Mouse (Mus musculus): Measurements from ENCODE around the gene Gpcpd1. TPM values are rescaled to one million over a fixed set of nuclear protein-coding genes. Genes with fewer than 3 reads are reported as not detected.
A peak's percentile ranks its signal among the peaks of the same experiment; 100 is the strongest.
"Not testable (repeated sequence)": the region's sequence is repeated elsewhere in the genome, so short reads cannot be mapped to it uniquely, and the experiment has no call there.

The Gpcpd1 gene
- polyA plus RNA-seq, 1 experiment from 2014 or later: 73.0 TPM

GRCm38 (mm10) chr2:132603706-132604105 lies 16.2 kb upstream of the Gpcpd1 start:
- WGBS (ENCODE audit: insufficient replicate concordance): 61% methylated on average over 2 of the region's 2 CpGs
- no peak overlapping the region for H3K9ac ChIP-seq
- H3K36me3 ChIP-seq (replicated peaks): no peaks in the 10 kb centered on the region

GRCm38 (mm10) chr2:132601777-132602176 lies 14.2 kb upstream of the Gpcpd1 start:
- no peak for ATAC-seq (ENCODE audit: insufficient read depth)
- Histone ChIP-seq H3K27me3 (no peaks in the 10 kb centered on the region), H3K9ac (no peak overlapping the region), H3K9me3 (replicated peaks) (no peaks in the 10 kb centered on the region), H3K4me2 (no peak overlapping the region), H3K27ac (replicated peaks) (no peak overlapping the region), H3K4me3 (replicated peaks) (no peak overlapping the region), H3K4me1 (replicated peaks) (0 out of 2 replicates have a peak, but pooled peaks cover 5% of the 10 kb centered on the region), H3K36me3 (replicated peaks) (no peaks in the 10 kb centered on the region)

More at GRCm38 (mm10) chr2:132603706-132604105, 16.2 kb upstream of the Gpcpd1 start:
- H3K27me3 ChIP-seq: no peaks in the 10 kb centered on the region
- no peak overlapping the region for H3K4me2 ChIP-seq
- H3K4me3 ChIP-seq (replicated peaks): no peak overlapping the region
- no peak overlapping the region for H3K27ac ChIP-seq (replicated peaks)
- H3K4me1 ChIP-seq (replicated peaks): peaks cover 7% of the 10 kb centered on the region; the same call in 1 of the 2 replicates
- H3K9me3 ChIP-seq (replicated peaks): no peaks in the 10 kb centered on the region
- ATAC-seq (ENCODE audit: insufficient read depth): no peak

GRCm38 (mm10) chr2:132600081-132600480 lies 12.6 kb upstream of the Gpcpd1 start:
- H3K4me1 ChIP-seq (replicated peaks): peaks cover 19% of the 10 kb centered on the region; the same call in 1 of the 2 replicates
- H3K36me3 ChIP-seq (replicated peaks): no peaks in the 10 kb centered on the region
- H3K4me2 ChIP-seq: no peak overlapping the region
- no peaks in the 10 kb centered on the region for H3K27me3 ChIP-seq
- WGBS (ENCODE audit: insufficient replicate concordance): 53% methylated on average over 4 of the region's 4 CpGs
- no peak overlapping the region for H3K27ac ChIP-seq (replicated peaks)
- H3K9me3 ChIP-seq (replicated peaks): no peaks in the 10 kb centered on the region
- H3K9ac ChIP-seq: no peak overlapping the region
- no peak for ATAC-seq (ENCODE audit: insufficient read depth)
- no peak overlapping the region for H3K4me3 ChIP-seq (replicated peaks)

GRCm38 (mm10) chr2:132599127-132599526 lies 11.6 kb upstream of the Gpcpd1 start:
- Histone ChIP-seq H3K27me3 (no peaks in the 10 kb centered on the region), H3K4me2 (no peak overlapping the region), H3K36me3 (replicated peaks) (no peaks in the 10 kb centered on the region), H3K4me1 (replicated peaks) (peaks cover 19% of the 10 kb centered on the region; the same call in 1 of the 2 replicates), H3K9me3 (replicated peaks) (no peaks in the 10 kb centered on the region), H3K27ac (replicated peaks) (no peak overlapping the region), H3K4me3 (replicated peaks) (no peak overlapping the region), H3K9ac (no peak overlapping the region)
- WGBS (ENCODE audit: insufficient replicate concordance): 68% methylated on average over 6 of the region's 6 CpGs
- ATAC-seq (ENCODE audit: insufficient read depth): peak; percentile 29; the same call in 1 of the 2 replicates

GRCm38 (mm10) chr2:132597866-132598480 lies 10.4 kb upstream of the Gpcpd1 start:
- no peaks in the 10 kb centered on the region for H3K9me3 ChIP-seq (replicated peaks)
- H3K4me1 ChIP-seq (replicated peaks): peaks cover 19% of the 10 kb centered on the region; the same call in 1 of the 2 replicates
- no peaks in the 10 kb centered on the region for H3K36me3 ChIP-seq (replicated peaks)
- 0 out of 2 replicates have a peak overlapping the region, but pooled peaks have one; percentile 38 for H3K27ac ChIP-seq (replicated peaks)
- ATAC-seq (ENCODE audit: insufficient read depth): 0 out of 2 replicates have a peak, but pooled peaks have one; percentile 45
- H3K4me3 ChIP-seq (replicated peaks): no peak overlapping the region
- WGBS (ENCODE audit: insufficient replicate concordance): 27% methylated on average over 3 of the region's 3 CpGs
- H3K27me3 ChIP-seq: no peaks in the 10 kb centered on the region
- no peak overlapping the region for H3K4me2 ChIP-seq
- H3K9ac ChIP-seq: no peak overlapping the region

- Histone ChIP-seq H3K4me1 (replicated peaks) (peaks cover 19% of the 10 kb centered on the region), H3K9ac (no peak overlapping the region), H3K27ac (replicated peaks) (0 out of 2 replicates have a peak overlapping the region, but pooled peaks have one; percentile 10)
These were observed 9.7 kb upstream of the Gpcpd1 start for GRCm38 (mm10) chr2:132597226-132597625.

GRCm38 (mm10) chr2:132595601-132596235 lies 8.2 kb upstream of the Gpcpd1 start:
- Histone ChIP-seq H3K4me1 (replicated peaks) (peaks cover 22% of the 10 kb centered on the region), H3K9ac (no peak overlapping the region), H3K27ac (replicated peaks) (no peak overlapping the region), H3K9me3 (replicated peaks) (no peaks in the 10 kb centered on the region), H3K27me3 (no peaks in the 10 kb centered on the region), H3K36me3 (replicated peaks) (no peaks in the 10 kb centered on the region), H3K4me2 (no peak overlapping the region), H3K4me3 (replicated peaks) (no peak overlapping the region)
- ATAC-seq (ENCODE audit: insufficient read depth): no peak
- WGBS (ENCODE audit: insufficient replicate concordance): 58% methylated on average over 11 of the region's 11 CpGs

More at GRCm38 (mm10) chr2:132597226-132597625, 9.7 kb upstream of the Gpcpd1 start:
- H3K4me3 ChIP-seq (replicated peaks): no peak overlapping the region
- no peak for ATAC-seq (ENCODE audit: insufficient read depth)
- H3K27me3 ChIP-seq: no peaks in the 10 kb centered on the region
- no peaks in the 10 kb centered on the region for H3K9me3 ChIP-seq (replicated peaks)
- H3K4me2 ChIP-seq: no peak overlapping the region
- WGBS (ENCODE audit: insufficient replicate concordance): 22% methylated on average over 8 of the region's 8 CpGs
- H3K36me3 ChIP-seq (replicated peaks): no peaks in the 10 kb centered on the region

- H3K4me2 ChIP-seq: no peak overlapping the region
- no peaks in the 10 kb centered on the region for H3K36me3 ChIP-seq (replicated peaks)
- WGBS (ENCODE audit: insufficient replicate concordance): 45% methylated on average over 3 of the region's 3 CpGs
- H3K4me3 ChIP-seq (replicated peaks): no peak overlapping the region
- no peak for ATAC-seq (ENCODE audit: insufficient read depth)
- H3K4me1 ChIP-seq (replicated peaks): peaks cover 17% of the 10 kb centered on the region
- no peak overlapping the region for H3K9ac ChIP-seq
- no peak overlapping the region for H3K27ac ChIP-seq (replicated peaks)
- H3K9me3 ChIP-seq (replicated peaks): no peaks in the 10 kb centered on the region
- no peaks in the 10 kb centered on the region for H3K27me3 ChIP-seq
These were observed 4.6 kb upstream of the Gpcpd1 start for GRCm38 (mm10) chr2:132592126-132592525.

GRCm38 (mm10) chr2:132591579-132591978 lies 4.0 kb upstream of the Gpcpd1 start:
- 44% methylated on average over 3 of the region's 3 CpGs for WGBS (ENCODE audit: insufficient replicate concordance)
- H3K27me3 ChIP-seq; H3K4me3 ChIP-seq (replicated peaks); H3K36me3 ChIP-seq (replicated peaks); H3K9me3 ChIP-seq (replicated peaks); ATAC-seq (ENCODE audit: insufficient read depth); H3K9ac ChIP-seq; H3K27ac ChIP-seq (replicated peaks); H3K4me2 ChIP-seq: not testable (repeated sequence)
- peaks cover 16% of the 10 kb centered on the region for H3K4me1 ChIP-seq (replicated peaks)

- Histone ChIP-seq H3K9ac (no peak overlapping the region), H3K27me3 (no peaks in the 10 kb centered on the region), H3K4me3 (replicated peaks) (no peak overlapping the region), H3K27ac (replicated peaks) (0 out of 2 replicates have a peak overlapping the region, but pooled peaks have one; percentile 3), H3K4me2 (no peak overlapping the region), H3K36me3 (replicated peaks) (no peaks in the 10 kb centered on the region), H3K9me3 (replicated peaks) (no peaks in the 10 kb centered on the region), H3K4me1 (replicated peaks) (peaks cover 3% of the 10 kb centered on the region; the same call in 1 of the 2 replicates)
- WGBS (ENCODE audit: insufficient replicate concordance): 54% methylated on average over 6 of the region's 6 CpGs
- ATAC-seq (ENCODE audit: insufficient read depth): no peak
These were observed 2.5 kb upstream of the Gpcpd1 start for GRCm38 (mm10) chr2:132589906-132590538.

GRCm38 (mm10) chr2:132586006-132586405 lies 1.5 kb downstream of the Gpcpd1 start:
- Histone ChIP-seq H3K4me1 (replicated peaks) (no peaks in the 10 kb centered on the region), H3K4me2 (no peak overlapping the region), H3K4me3 (replicated peaks) (no peak overlapping the region), H3K9me3 (replicated peaks) (no peaks in the 10 kb centered on the region), H3K36me3 (replicated peaks) (no peaks in the 10 kb centered on the region), H3K27me3 (no peaks in the 10 kb centered on the region), H3K27ac (replicated peaks) (no peak overlapping the region), H3K9ac (no peak overlapping the region)
- 35% methylated on average over 3 of the region's 3 CpGs for WGBS (ENCODE audit: insufficient replicate concordance)
- no peak for ATAC-seq (ENCODE audit: insufficient read depth)

Measured in liver, embryonic 15.5 days (tissue).